Mouse (Mus musculus) lung, postnatal 36 days (tissue): Measurements from ENCODE around the gene Skp2.

Experiments
- DNase-seq: peaks from one replicate; pipeline ENCODE4 v3.0.0; 2022; ENCODE audit warnings: mixed read lengths

Skp2 gene

DNA sequence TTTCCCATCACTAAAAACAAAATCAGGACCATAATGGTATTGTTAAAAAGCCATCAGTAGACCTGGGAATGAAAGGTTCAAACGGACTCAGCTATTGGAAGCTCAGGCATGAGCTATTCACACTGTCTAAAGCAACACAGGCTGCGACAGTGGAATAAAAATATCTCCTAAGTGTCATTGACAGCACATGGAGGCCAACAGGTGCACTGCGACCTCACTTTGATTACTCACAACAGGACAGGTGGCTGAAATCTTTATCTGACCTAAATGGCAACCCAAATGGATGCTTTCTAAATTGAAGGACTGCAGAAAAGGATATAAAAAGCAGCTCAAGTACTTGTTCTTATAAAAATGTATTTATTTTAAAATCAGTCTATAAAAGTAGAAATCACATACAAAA, 43.6 kb downstream of the Skp2 start:
- no peak for DNase-seq

DNA sequence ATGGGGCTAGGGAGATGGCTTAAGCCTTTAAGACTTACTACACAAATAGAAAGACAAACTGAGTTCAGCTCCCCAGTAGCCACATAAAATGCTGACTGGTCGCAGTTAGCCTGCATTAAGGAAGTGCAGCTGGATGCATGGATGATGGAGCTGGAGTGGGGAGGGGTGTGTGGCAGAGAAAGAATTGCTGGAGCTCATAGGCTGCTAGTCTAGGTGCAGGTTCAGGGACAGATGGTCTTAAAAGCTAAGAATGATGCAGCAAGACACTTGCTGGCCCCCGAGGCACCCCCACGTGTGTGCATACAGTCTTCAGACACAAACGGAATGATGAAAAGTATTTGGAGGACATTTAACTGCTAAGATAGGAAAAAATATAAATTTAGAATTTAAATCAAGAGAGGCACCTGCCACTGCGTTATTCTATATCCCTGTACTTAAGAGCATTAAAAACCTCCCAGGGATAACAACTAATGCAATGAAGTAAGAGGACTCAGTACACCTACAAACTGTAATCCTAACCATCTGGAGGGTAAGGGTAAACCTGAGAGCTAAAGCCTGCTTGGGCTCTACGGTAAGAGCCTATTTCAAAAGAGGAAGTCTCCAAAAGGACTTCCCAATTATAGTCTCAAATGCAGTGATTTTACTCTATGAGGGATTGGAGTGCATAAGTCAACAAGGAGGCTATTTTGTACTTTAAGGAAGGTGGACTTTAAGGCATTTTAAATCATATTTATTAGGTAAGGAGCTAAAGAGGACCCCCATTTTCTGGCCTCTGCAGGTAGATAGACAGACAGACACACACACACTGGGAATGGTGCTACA, 44.5 kb downstream of the Skp2 start:
- DNase-seq = no peak

- no peak for DNase-seq
These were observed 48.7 kb downstream of the Skp2 start for GRCm38 (mm10) chr15:9106303-9107074.

DNA sequence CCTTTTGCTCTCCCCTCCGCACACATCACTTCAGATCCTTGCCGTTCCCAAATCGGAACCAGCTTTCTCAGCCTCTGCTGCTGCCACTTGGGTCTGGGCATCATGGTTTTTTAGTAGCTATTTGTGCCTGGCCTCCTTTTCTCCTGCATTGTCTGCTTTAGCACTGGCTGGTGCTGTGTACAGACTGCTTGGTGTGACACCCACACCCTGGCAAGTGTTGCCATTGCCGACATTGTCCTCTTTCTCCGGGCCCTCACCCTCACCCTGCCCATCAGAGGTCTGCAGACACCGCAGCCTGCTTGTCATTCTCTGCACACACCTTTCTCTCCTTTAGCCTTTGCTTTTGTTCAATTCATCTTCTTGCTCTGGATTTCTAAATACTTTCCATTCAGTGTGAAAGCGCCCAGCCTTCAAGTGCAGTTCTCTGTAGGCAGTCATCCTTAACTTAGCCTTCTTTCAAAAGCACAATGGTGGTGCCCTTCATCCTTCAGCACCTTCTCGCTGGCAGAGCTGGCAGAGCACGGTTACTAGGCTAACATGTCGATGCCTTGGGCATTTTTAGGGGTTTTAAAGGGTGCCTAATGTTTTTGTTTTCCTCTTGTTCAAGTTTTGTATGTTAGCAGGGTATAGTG, 54.7 kb downstream of the Skp2 start:
- no peak for DNase-seq

- DNase-seq = no peak
These were observed 58.4 kb downstream of the Skp2 start for GRCm38 (mm10) chr15:9096865-9097264.

DNA sequence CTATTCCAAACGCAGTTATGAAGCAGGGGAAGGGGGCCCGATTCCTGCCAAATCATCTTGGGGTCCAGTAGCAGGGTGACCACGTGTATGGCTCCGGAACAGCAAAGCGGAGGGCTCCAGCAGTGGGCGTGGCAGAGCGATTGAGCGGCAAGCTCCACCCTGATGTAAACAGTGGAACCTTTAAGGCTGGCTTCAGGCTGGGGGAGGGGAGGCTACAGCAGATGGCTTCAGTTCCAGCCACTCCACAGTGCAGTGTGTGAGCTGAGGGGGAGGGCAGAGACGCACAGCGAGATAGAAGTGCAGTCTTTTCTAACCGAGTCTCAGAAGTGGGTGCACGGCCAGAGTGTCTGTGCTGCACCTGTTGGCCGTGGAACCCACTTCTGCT, 60.9 kb downstream of the Skp2 start:
- peak; percentile 74 for DNase-seq

GRCm38 (mm10) chr15:9093598-9094365, 61.4 kb downstream of the Skp2 start:
- no peak for DNase-seq

DNA sequence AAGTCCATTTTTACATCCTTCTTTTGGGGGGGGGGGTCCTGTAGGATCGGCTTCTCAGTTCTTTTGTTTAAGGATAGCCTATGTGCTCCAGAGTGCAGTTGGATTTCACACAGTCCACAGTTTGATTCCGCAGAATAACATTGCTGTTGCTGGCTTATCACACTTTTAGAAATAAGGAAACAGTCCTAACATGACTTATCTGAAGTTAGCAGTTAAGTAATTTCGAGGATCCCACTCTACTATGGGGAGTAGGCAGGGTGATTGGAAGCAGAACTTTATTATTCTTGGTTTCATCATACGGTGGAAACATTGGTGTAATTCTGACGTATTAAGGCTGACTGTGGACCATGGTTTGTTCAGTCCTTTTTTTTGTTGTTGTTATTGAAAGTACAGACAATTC, 64.6 kb downstream of the Skp2 start:
- DNase-seq = no peak

- DNase-seq = no peak
These were observed 66.0 kb downstream of the Skp2 start for GRCm38 (mm10) chr15:9089136-9089720.

DNA sequence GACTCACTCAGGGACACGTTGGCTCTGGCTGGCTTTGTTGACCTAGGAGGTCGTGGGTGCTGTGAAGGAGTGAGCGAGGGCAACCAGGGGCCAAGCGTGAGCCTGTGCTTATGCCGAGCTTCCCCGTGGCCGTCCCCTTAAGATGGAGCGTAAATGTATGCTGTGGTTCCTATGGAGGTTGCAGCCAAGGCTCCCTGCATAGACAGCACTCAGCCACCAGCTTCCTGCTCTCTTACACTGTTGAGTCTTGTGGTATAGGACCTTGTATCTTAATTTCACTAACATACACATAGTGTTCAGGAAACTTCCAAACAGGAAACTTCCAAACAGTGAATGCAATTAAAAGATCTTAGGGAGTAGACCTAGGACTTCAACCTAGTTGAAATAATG, 66.5 kb downstream of the Skp2 start:
- DNase-seq = no peak

- no peak for DNase-seq
These were observed 67.1 kb downstream of the Skp2 start for GRCm38 (mm10) chr15:9087895-9088682.

DNA sequence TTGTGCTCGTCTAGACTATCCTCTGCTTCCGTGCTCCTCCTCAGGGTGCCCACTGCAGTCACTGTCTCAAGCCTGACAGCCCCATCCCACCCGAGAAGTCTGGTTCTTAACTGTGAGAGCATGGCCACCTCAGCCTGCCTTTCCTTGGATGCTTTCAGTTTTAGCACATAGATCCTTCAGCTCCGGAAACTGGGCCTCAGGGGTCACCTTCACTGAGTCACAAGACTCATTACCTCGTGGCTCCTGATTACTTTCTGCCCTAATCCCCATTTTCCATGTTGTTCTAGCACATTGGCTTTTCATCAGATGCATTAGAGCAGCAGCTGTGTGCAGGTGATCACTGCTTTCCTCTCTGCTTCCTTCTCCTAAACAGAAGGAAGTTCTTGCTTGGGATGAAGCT, 67.8 kb downstream of the Skp2 start:
- DNase-seq = no peak

- DNase-seq = no peak
These were observed 68.4 kb downstream of the Skp2 start for GRCm38 (mm10) chr15:9086813-9087212.

DNA sequence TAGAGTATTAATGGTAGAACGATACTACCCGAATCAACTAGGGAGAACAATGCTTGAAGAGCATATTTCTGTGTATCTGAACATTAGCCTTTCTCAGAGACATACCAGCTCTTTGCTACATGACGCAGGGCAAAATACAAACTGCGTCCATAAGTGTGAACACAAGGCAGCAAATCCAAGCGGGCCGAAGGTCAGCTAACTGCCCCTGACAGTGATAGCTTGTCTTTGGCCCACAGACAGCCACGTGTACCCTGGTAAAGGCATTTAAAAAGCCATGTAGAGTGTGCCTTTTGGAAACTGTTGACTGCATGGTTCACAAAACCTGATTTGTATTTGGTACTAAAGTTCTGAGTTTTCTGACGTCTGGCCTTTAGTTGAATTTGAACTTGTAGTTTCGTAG, 72.5 kb downstream of the Skp2 start:
- no peak for DNase-seq

- no peak for DNase-seq
These were observed 73.9 kb downstream of the Skp2 start for GRCm38 (mm10) chr15:9081294-9081693.

GRCm38 (mm10) chr15:9080206-9080605, 75.0 kb downstream of the Skp2 start:
- DNase-seq = no peak

DNA sequence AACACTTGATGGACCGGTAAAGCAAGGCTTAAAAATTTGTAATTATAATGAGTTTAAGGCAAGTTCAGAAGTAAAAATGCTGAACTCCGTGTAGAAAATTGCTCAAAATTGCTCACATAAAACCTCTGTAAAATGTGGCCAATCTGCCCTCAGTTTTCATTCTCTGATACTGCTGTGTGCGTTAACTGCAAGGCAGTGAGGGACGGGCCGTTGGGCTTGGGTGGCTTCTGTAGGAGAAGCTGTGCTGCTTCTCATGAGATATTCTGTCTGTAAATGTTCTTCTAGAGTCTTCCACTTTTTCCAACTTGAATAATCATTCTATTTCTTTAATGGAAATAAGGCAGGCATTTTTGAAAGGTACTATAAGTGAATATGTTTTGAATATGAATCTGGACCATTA, 75.6 kb downstream of the Skp2 start:
- no peak for DNase-seq

DNA sequence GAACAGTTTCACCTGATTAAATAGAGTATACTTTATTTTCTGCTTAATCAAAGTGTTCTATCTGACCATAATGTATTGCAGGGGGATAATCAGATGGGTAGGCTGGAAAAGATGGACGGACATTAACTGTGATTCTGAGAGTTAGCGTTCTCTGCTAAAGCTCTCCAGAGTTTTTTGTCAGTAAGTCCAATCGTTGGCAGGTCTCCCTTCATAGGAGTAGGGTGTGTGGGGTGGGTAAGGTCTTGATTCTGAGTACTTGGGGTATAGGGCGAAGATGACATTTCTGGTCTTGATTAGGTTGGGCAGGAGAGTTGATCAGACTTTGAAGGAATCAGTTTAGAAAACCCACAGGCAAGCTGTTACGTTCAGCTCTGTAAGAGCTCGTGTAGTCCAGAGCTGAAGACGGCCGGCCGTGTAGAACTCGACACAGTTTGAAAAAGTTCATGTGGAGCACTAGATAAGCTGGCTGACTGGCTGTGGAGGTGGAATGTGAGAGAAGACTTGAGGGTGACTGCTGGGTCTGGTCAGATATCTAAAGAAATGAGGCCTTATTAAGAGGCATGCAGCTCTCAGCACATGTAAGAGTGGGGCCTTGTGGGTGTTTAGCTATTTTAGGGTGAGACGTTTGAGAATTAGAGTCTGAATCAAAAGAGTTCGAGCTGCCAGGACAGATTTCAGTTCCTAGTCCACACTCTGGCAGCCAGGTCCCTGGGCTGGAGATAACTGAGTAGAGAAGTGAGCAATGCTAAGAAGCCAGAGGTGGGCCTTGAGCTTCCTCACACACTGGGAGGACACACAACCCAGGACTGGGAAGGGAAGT, 76.5 kb downstream of the Skp2 start:
- no peak for DNase-seq

- no peak for DNase-seq
These were observed 79.5 kb downstream of the Skp2 start for GRCm38 (mm10) chr15:9075608-9076200.

GRCm38 (mm10) chr15:9074671-9075070, 80.6 kb downstream of the Skp2 start:
- DNase-seq = no peak

DNA sequence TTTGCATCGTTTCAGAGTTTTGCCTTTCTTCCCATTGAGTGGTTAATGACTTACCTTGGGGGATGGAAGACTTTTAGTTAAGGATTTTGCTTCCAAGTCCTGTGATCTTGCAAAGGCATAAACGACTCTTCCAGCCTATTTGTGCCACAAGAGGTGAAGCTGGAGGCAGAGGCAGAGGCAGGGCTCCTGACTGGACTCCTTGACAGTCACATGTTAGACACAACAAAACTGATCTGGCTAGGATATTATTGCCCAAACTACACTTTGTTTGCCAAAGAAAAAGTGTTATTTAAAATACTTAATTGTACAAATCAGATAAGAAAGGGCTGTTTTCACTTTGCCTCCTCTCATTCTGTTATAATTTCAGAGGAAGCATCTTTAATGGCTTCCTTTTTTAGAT, 81.1 kb downstream of the Skp2 start:
- no peak for DNase-seq
